Mouse (Mus musculus): ENCODE measurements around the gene Olfr275.

DNA sequence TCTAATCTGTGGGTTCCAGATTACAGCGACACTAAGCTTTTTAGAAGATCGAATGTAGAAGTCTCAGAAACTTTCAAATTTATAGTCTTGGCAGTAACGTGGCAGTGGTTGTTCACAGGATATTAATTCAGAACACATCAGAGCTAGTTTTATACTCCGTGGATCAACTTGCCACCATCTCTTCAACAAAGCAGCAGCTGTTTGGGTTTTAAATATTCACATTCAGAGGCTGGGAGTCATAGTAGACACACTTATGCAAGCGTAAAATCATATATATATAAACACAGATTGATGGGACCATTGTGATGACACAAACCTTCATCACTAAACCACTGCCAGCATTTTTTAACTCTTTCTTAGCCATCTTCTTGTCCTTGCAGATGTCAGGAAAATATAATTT is 42.2 kb upstream of the Olfr275 start:
- TF ChIP-seq CTCF (IDR thresholded peaks at IDR 0.05; ENCODE audit: insufficient read depth, low read length), result no peak
- TF ChIP-seq POLR2A (IDR thresholded peaks at IDR 0.05; ENCODE audit: borderline replicate concordance, extremely low read depth, low read depth, low read length), result no peak
